Comparison of ENCODE assay signal across 8 mouse cellular contexts in the genomic region with DNA sequence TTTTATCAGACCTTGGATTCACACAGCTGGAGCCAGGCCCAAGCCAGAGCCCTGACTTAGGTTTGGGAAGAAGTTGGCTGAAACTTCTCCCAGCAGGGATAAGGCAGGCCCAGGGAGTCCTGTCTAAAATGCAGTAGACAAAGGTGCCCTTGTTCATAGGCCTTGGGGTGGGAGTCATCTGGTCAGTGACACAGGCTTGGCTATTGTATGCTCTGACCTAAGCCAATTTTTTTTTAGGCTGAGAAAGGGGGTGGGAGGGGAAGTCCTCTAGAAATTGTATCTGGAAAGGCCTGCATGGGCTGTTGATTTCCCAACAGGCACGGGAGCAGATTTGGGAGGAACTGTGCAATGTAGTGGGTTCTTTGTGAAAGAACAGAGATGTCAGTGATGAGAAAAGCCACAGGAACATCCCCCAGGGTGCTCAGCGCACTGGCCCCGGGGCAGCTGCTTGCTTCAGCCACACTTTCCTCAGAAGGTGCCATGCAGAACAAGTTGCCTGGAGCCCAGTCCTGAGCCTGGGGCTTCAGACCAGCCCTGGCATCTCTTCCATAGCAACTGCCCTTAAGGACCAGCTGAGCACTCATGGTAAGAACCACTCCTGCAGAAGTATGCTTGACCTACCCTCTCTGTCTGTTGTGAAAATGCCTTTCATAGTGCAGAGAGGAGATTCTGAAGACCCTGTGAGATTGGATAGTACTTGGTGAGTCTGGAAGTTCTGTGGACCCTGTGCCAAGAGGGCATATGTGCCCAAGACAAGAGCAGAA.
DNase-seq lines count a peak whose midpoint lies in the region; ATAC-seq lines count a peak whose summit lies in the region.

No protein-coding gene starts in this region.

- no peak overlapping the region for H3K4me3 ChIP-seq in hindbrain, embryonic 16.5 days (ENCODE audit: low read length)
- no peak overlapping the region for H3K4me3 ChIP-seq in hindbrain, embryonic 13.5 days

- no peaks in the 10 kb centered on the region for H3K36me3 ChIP-seq in hindbrain, embryonic 16.5 days (ENCODE audit: control insufficient read depth, insufficient read depth, low read length)
- no peaks in the 10 kb centered on the region for H3K36me3 ChIP-seq in hindbrain, embryonic 13.5 days

- ATAC-seq in hindbrain, embryonic 16.5 days = peak; percentile 57; the same call in 1 of the 2 replicates
- ATAC-seq in hindbrain, embryonic 13.5 days (ENCODE audit: low FRiP score) = no peak

- 53% methylated on average over 3 of the region's 3 CpGs for WGBS in hindbrain, embryonic 16.5 days
- WGBS in hindbrain, embryonic 13.5 days = 51% methylated on average over 3 of the region's 3 CpGs

- H3K9ac ChIP-seq in hindbrain, embryonic 16.5 days (ENCODE audit: low read depth, low read length) = no peak overlapping the region
- H3K9ac ChIP-seq in hindbrain, embryonic 13.5 days = no peak overlapping the region

- H3K4me1 ChIP-seq in hindbrain, embryonic 16.5 days (ENCODE audit: control insufficient read depth, insufficient read depth, low read depth, low read length) = peaks cover 7% of the 10 kb centered on the region
- peaks cover 8% of the 10 kb centered on the region for H3K4me1 ChIP-seq in hindbrain, embryonic 13.5 days (replicated peaks)

- H3K27me3 ChIP-seq in hindbrain, embryonic 16.5 days (replicated peaks; ENCODE audit: control insufficient read depth, insufficient read depth, low read length) = no peaks in the 10 kb centered on the region
- H3K27me3 ChIP-seq in hindbrain, embryonic 13.5 days = no peaks in the 10 kb centered on the region

- peak; percentile 65 for DNase-seq in adrenal gland, postnatal 10 days
- peak; percentile 80 to 84 for DNase-seq in heart, adult 9 months (ENCODE audit: low spot score in 2 of 2)
- DNase-seq in lung, postnatal 10 days = peak; percentile 42
- DNase-seq in left cerebral cortex, adult 9 months (ENCODE audit: low spot score in 2 of 2) = no peak
- DNase-seq in thymus, postnatal 4 days = no peak
- no peak for DNase-seq in layer of hippocampus, postnatal 10 days (ENCODE audit: low spot score in 2 of 2)

- peak overlapping the region; percentile 14; the same call in 1 of the 2 replicates for H3K27ac ChIP-seq in hindbrain, embryonic 16.5 days (ENCODE audit: low read depth, low read length)
- no peak overlapping the region for H3K27ac ChIP-seq in hindbrain, embryonic 13.5 days

- no peaks in the 10 kb centered on the region for H3K9me3 ChIP-seq in hindbrain, embryonic 16.5 days (ENCODE audit: control insufficient read depth, low read length)
- no peaks in the 10 kb centered on the region for H3K9me3 ChIP-seq in hindbrain, embryonic 13.5 days

- H3K4me2 ChIP-seq in hindbrain, embryonic 16.5 days (ENCODE audit: low read length) = no peak overlapping the region
- H3K4me2 ChIP-seq in hindbrain, embryonic 13.5 days = no peak overlapping the region

Comparison
In these comparisons a context has a peak if more than half of its experiments do, and no peak if none do; other contexts are left out.
1. DNase-seq: peak in adrenal gland, postnatal 10 days (single experiment), heart, adult 9 months (2 of 2) and lung, postnatal 10 days (single experiment); none in left cerebral cortex, adult 9 months (0 of 2), thymus, postnatal 4 days (single experiment) and layer of hippocampus, postnatal 10 days (0 of 2).